Mouse (Mus musculus) liver, postnatal 0 days (tissue): Measurements from ENCODE around the gene Oas1g. TPM values are rescaled to one million over a fixed set of nuclear protein-coding genes. Genes with fewer than 3 reads are reported as not detected.
"Not testable (repeated sequence)": the region's sequence is repeated elsewhere in the genome, so short reads cannot be mapped to it uniquely, and the experiment has no call there.

Source experiments
- ATAC-seq: fragments of 200-750 bp; cut with Nextera tagmentation; 2 replicates; pipeline ENCODE4 v1.8.0; 2017; ENCODE audit warnings: mild to moderate bottlenecking, moderate library complexity
- DNase-seq: peaks from one replicate; pipeline ENCODE4 v3.0.0-alpha.2; 2016
- H3K27ac ChIP-seq: fragments of 300-500 bp; sonication (generic); 2 replicates; pipeline ENCODE4 v1.5.1; 2014; ENCODE audit warnings: antibody characterized with exemption, moderate library complexity, mild to moderate bottlenecking, low read depth
- H3K27me3 ChIP-seq: fragments of 300-500 bp; sonication (generic); 2 replicates; pipeline ENCODE4 v1.6.1; 2014; ENCODE audit warnings: low read length, control low read depth, mixed read lengths; ENCODE audit not compliant: insufficient read depth
- H3K36me3 ChIP-seq: fragments of 300-500 bp; sonication (generic); replicated peaks from 2 replicates; pipeline ENCODE4 v1.6.1; 2014; ENCODE audit warnings: mild to moderate bottlenecking, control low read depth, low read length, moderate library complexity, mixed read lengths; ENCODE audit not compliant: insufficient read depth
- H3K4me1 ChIP-seq: fragments of 300-500 bp; sonication (generic); 2 replicates; pipeline ENCODE4 v1.6.1; 2014; ENCODE audit warnings: antibody characterized with exemption, mild to moderate bottlenecking, control low read depth; ENCODE audit not compliant: insufficient read depth
- H3K4me2 ChIP-seq: fragments of 300-500 bp; sonication (generic); 2 replicates; pipeline ENCODE4 v1.6.1; 2014; ENCODE audit warnings: low read depth, mild to moderate bottlenecking, low read length, moderate library complexity, mixed read lengths
- H3K4me3 ChIP-seq: fragments of 300-500 bp; sonication (generic); 2 replicates; pipeline ENCODE4 v1.5.1; 2014; ENCODE audit warnings: low read depth, low read length
- H3K9ac ChIP-seq: fragments of 300-500 bp; sonication (generic); replicated peaks from 2 replicates; pipeline ENCODE4 v1.6.1; 2014; ENCODE audit warnings: mild to moderate bottlenecking, moderate library complexity
- H3K9me3 ChIP-seq: fragments of 300-500 bp; sonication (generic); 2 replicates; pipeline ENCODE4 v1.6.1; 2016; ENCODE audit warnings: mild to moderate bottlenecking, control low read depth, low read length, mixed read lengths
- CTCF ChIP-seq: sonication (generic); IDR thresholded peaks from 2 replicates; pipeline ENCODE4 v1.5.1; 2016; ENCODE audit warnings: antibody characterized with exemption, low read depth
- EP300 ChIP-seq: IDR thresholded peaks from 2 replicates; pipeline ENCODE4 v1.6.1; 2016; ENCODE audit warnings: antibody characterized with exemption, low read depth, mild to moderate bottlenecking
- WGBS: fragments of 180-500 bp; shearing (Covaris S2); extraction: QIAGEN DNeasy Blood & Tissue Kit; methylation state at CpG from one replicate; pipeline ENCODE4 v1.1.7; 2014; ENCODE audit not compliant: insufficient replicate concordance; 5-methylcytosine and 5-hydroxymethylcytosine counted together
- polyA plus RNA-seq: library from polyadenylated mRNA; unstranded; fragments of >200 nt; fragmentation: Nextera tagmentation; extraction: Ambion mirVana; gene quantifications from 2 replicates; pipeline ENCODE4 v1.2.1, GENCODE M21; 2015

The Oas1g gene
- 2.5 and 2.9 TPM in 2 replicates for polyA plus RNA-seq

- not testable (repeated sequence) for H3K27me3 ChIP-seq, H3K27ac ChIP-seq, H3K4me1 ChIP-seq, ATAC-seq, DNase-seq, H3K36me3 ChIP-seq, H3K9me3 ChIP-seq, H3K9ac ChIP-seq
- peak within 1 kb of the TSS; percentile 29 for H3K4me2 ChIP-seq
- WGBS: 17% methylated on average over 5 of the region's 9 CpGs
- peak within 1 kb of the TSS; percentile 24 for H3K4me3 ChIP-seq
Observed at GRCm38 (mm10) chr5:120887413-120887812, at the start of gene Oas1g. Gene Oas1g (minus strand): TSS chr5:120887613.

GRCm38 (mm10) chr5:120933966-120934365 is 46.6 kb upstream of the Oas1g start:
- H3K4me3 ChIP-seq: no peak overlapping the region
- no peak overlapping the region for H3K27ac ChIP-seq
- no peak overlapping the region for H3K4me2 ChIP-seq
- WGBS: 23% methylated on average over 5 of the region's 5 CpGs
- no peaks in the 10 kb centered on the region for H3K4me1 ChIP-seq
- TF ChIP-seq EP300 (no peak), CTCF (no peak)
- no peaks in the 10 kb centered on the region for H3K27me3 ChIP-seq
- ATAC-seq (no peak), DNase-seq (no peak)
- H3K9me3 ChIP-seq: no peaks in the 10 kb centered on the region
- H3K9ac ChIP-seq: no peak overlapping the region
- no peaks in the 10 kb centered on the region for H3K36me3 ChIP-seq

GRCm38 (mm10) chr5:120927036-120927435 is 39.6 kb upstream of the Oas1g start:
- DNase-seq: no peak
- Histone ChIP-seq H3K4me1 (no peaks in the 10 kb centered on the region), H3K4me2 (no peak overlapping the region), H3K4me3 (no peak overlapping the region), H3K27me3 (no peaks in the 10 kb centered on the region), H3K36me3 (no peaks in the 10 kb centered on the region), H3K9me3 (no peaks in the 10 kb centered on the region), H3K27ac (no peak overlapping the region), H3K9ac (no peak overlapping the region)
- TF ChIP-seq EP300: no peak
- peak; percentile 56 for TF ChIP-seq CTCF
- ATAC-seq: no peak
- 0% methylated on average over 1 of the region's 1 CpGs for WGBS

GRCm38 (mm10) chr5:120926311-120926710 is 38.9 kb upstream of the Oas1g start:
- not testable (repeated sequence) for H3K4me2 ChIP-seq, DNase-seq, ATAC-seq, H3K4me1 ChIP-seq, H3K27ac ChIP-seq, H3K9me3 ChIP-seq, H3K27me3 ChIP-seq, H3K36me3 ChIP-seq, H3K4me3 ChIP-seq, H3K9ac ChIP-seq
- WGBS: 44% methylated on average over 2 of the region's 2 CpGs

- not testable (repeated sequence) for H3K9me3 ChIP-seq, H3K27ac ChIP-seq
- WGBS: 82% methylated on average over 4 of the region's 4 CpGs
Observed at GRCm38 (mm10) chr5:120924520-120924919, 37.1 kb upstream of the Oas1g start.

GRCm38 (mm10) chr5:120923969-120924368 is 36.6 kb upstream of the Oas1g start:
- no peak overlapping the region for H3K27ac ChIP-seq
- H3K9ac ChIP-seq: no peak overlapping the region
- no peaks in the 10 kb centered on the region for H3K36me3 ChIP-seq
- DNase-seq (no peak), ATAC-seq (no peak)
- no peaks in the 10 kb centered on the region for H3K27me3 ChIP-seq
- WGBS: 57% methylated on average over 4 of the region's 4 CpGs
- H3K4me3 ChIP-seq: no peak overlapping the region
- no peaks in the 10 kb centered on the region for H3K9me3 ChIP-seq
- TF ChIP-seq CTCF (no peak), EP300 (no peak)
- H3K4me1 ChIP-seq: no peaks in the 10 kb centered on the region
- no peak overlapping the region for H3K4me2 ChIP-seq

More at GRCm38 (mm10) chr5:120924520-120924919, 37.1 kb upstream of the Oas1g start:
- H3K9ac ChIP-seq, H3K4me1 ChIP-seq, H3K4me2 ChIP-seq, H3K27me3 ChIP-seq, DNase-seq, H3K36me3 ChIP-seq, ATAC-seq, H3K4me3 ChIP-seq: not testable (repeated sequence)

GRCm38 (mm10) chr5:120920296-120920695 is 32.9 kb upstream of the Oas1g start:
- TF ChIP-seq EP300 (no peak), CTCF (no peak)

GRCm38 (mm10) chr5:120919156-120919935 is 31.9 kb upstream of the Oas1g start:
- H3K4me3 ChIP-seq, DNase-seq, H3K27me3 ChIP-seq, H3K9me3 ChIP-seq, H3K27ac ChIP-seq, H3K4me2 ChIP-seq, H3K4me1 ChIP-seq, ATAC-seq, H3K36me3 ChIP-seq, H3K9ac ChIP-seq: not testable (repeated sequence)
- WGBS: 48% methylated on average over 2 of the region's 2 CpGs

More at GRCm38 (mm10) chr5:120920296-120920695, 32.9 kb upstream of the Oas1g start:
- H3K9ac ChIP-seq: no peak overlapping the region
- H3K27ac ChIP-seq: no peak overlapping the region
- no peak overlapping the region for H3K4me2 ChIP-seq
- no peak for ATAC-seq
- H3K27me3 ChIP-seq: no peaks in the 10 kb centered on the region
- no peaks in the 10 kb centered on the region for H3K4me1 ChIP-seq
- WGBS: 55% methylated on average over 3 of the region's 3 CpGs
- H3K9me3 ChIP-seq: no peaks in the 10 kb centered on the region
- H3K36me3 ChIP-seq: no peaks in the 10 kb centered on the region
- no peak for DNase-seq
- H3K4me3 ChIP-seq: no peak overlapping the region
